Mouse (Mus musculus): ENCODE results near the gene Spa17.

- TF ChIP-seq POLR2A (IDR thresholded peaks at IDR 0.05; ENCODE audit: control insufficient read depth, extremely low read depth, insufficient read depth, low read length, poor library complexity): no peak
- no peak for TF ChIP-seq CTCF (IDR thresholded peaks at IDR 0.05; ENCODE audit: borderline replicate concordance, control insufficient read depth, extremely low read depth, insufficient read depth, low read length, poor library complexity)
These were observed 41.2 kb downstream of the Spa17 start for GRCm38 (mm10) chr9:37572204-37572876.
